ENCODE assay signal across 16 mouse cellular contexts in the genomic region with DNA sequence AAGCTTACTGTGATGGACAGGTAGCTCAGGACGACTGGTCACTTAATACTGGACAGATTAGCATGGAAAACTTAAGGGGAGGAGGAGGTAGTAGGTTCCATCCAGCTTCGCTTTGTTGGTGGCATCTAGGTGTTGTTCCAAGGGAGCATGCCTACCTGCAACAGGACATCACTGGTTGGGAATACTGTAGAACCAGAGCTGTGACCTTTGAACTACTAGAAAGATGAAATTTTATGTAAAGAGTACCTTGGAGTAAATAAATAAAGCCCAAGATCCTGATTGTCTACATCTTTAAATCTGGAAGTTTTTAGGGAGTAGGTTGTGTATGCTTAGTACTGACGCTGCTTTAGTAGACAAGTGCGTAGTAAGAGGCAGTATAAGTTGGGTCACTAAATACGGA. TPM values are rescaled to one million over a fixed set of nuclear protein-coding genes. Genes with fewer than 3 reads are reported as not detected.
DNase-seq lines count a peak whose midpoint lies in the region; ATAC-seq and TF ChIP-seq lines count a peak whose summit lies in the region.
"Had no signal": no experiment of that assay in that cellular context is flagged by ENCODE, and none has a peak within 500 bp of the region (broad histone marks: within the 10 kb centered on the region; RNA-seq: fewer than 3 reads in every experiment).

No protein-coding gene starts in this region.

- H3K27ac ChIP-seq in limb, embryonic 13.5 days, result no peak overlapping the region
- H3K27ac ChIP-seq in limb, embryonic 10.5 days, result no peak overlapping the region
- peak overlapping the region; percentile 63; the same call in 1 of the 2 replicates for H3K27ac ChIP-seq in ES-Bruce4 (ENCODE audit: insufficient read depth, low read length)
- H3K27ac ChIP-seq in embryonic facial prominence, embryonic 10.5 days (replicated peaks), result no peak overlapping the region
- no peak overlapping the region for H3K27ac ChIP-seq in liver, embryonic 16.5 days (ENCODE audit: low read length)
- H3K27ac ChIP-seq in forebrain, embryonic 13.5 days, result no peak overlapping the region
- H3K27ac ChIP-seq: forebrain, embryonic 12.5 days; hindbrain, embryonic 15.5 days had no signal

- WGBS in limb, embryonic 13.5 days, result 80% methylated on average over 5 of the region's 5 CpGs
- 83% methylated on average over 5 of the region's 5 CpGs for WGBS in limb, embryonic 10.5 days
- 80% methylated on average over 5 of the region's 5 CpGs for WGBS in embryonic facial prominence, embryonic 10.5 days
- 56% methylated on average over 5 of the region's 5 CpGs for WGBS in liver, embryonic 16.5 days (ENCODE audit: insufficient replicate concordance)
- WGBS in forebrain, embryonic 13.5 days, result 79% methylated on average over 5 of the region's 5 CpGs

- no peak for TF ChIP-seq EP300 in ES-Bruce4 (IDR thresholded peaks at IDR 0.05; ENCODE audit: insufficient read depth, low read depth, low read length)

- TF ChIP-seq CTCF in ES-Bruce4 (IDR thresholded peaks at IDR 0.05; ENCODE audit: low read depth, low read length), result no peak

- H3K36me3 ChIP-seq in limb, embryonic 13.5 days, result peaks cover 66% of the 10 kb centered on the region
- H3K36me3 ChIP-seq in limb, embryonic 10.5 days, result peaks cover 73% of the 10 kb centered on the region
- H3K36me3 ChIP-seq in ES-Bruce4 (ENCODE audit: control insufficient read depth, insufficient read depth, low read length, poor library complexity, severe bottlenecking), result peaks cover 57% of the 10 kb centered on the region
- peaks cover 73% of the 10 kb centered on the region for H3K36me3 ChIP-seq in embryonic facial prominence, embryonic 10.5 days (replicated peaks)
- H3K36me3 ChIP-seq in liver, embryonic 16.5 days (ENCODE audit: control insufficient read depth, insufficient read depth), result peaks cover 42% of the 10 kb centered on the region
- H3K36me3 ChIP-seq in forebrain, embryonic 13.5 days (ENCODE audit: poor library complexity, severe bottlenecking), result peaks cover 61% of the 10 kb centered on the region

- no peaks in the 10 kb centered on the region for H3K9me3 ChIP-seq in limb, embryonic 13.5 days
- no peaks in the 10 kb centered on the region for H3K9me3 ChIP-seq in limb, embryonic 10.5 days (replicated peaks)
- no peaks in the 10 kb centered on the region for H3K9me3 ChIP-seq in ES-Bruce4 (replicated peaks; ENCODE audit: control insufficient read depth, insufficient read depth, low read length, poor library complexity, severe bottlenecking)
- no peaks in the 10 kb centered on the region for H3K9me3 ChIP-seq in embryonic facial prominence, embryonic 10.5 days
- no peaks in the 10 kb centered on the region for H3K9me3 ChIP-seq in liver, embryonic 16.5 days (replicated peaks; ENCODE audit: control insufficient read depth, low read length)
- H3K9me3 ChIP-seq in forebrain, embryonic 13.5 days (replicated peaks), result no peaks in the 10 kb centered on the region
- H3K9me3 ChIP-seq: forebrain, embryonic 12.5 days; hindbrain, embryonic 15.5 days had no signal

- no peak overlapping the region for H3K4me3 ChIP-seq in limb, embryonic 13.5 days
- H3K4me3 ChIP-seq in limb, embryonic 10.5 days, result no peak overlapping the region
- no peak overlapping the region for H3K4me3 ChIP-seq in ES-Bruce4 (ENCODE audit: low read depth, low read length)
- 0 out of 2 replicates have a peak overlapping the region, but pooled peaks have one; percentile 99 for H3K4me3 ChIP-seq in embryonic facial prominence, embryonic 10.5 days
- H3K4me3 ChIP-seq in liver, embryonic 16.5 days (ENCODE audit: low read depth, low read length), result peak overlapping the region; percentile 99; the same call in 1 of the 2 replicates
- H3K4me3 ChIP-seq in forebrain, embryonic 13.5 days, result no peak overlapping the region
- H3K4me3 ChIP-seq: forebrain, embryonic 12.5 days; hindbrain, embryonic 15.5 days had no signal

- 0 out of 2 replicates have a peak overlapping the region, but pooled peaks have one; percentile 3 for H3K4me2 ChIP-seq in limb, embryonic 13.5 days (replicated peaks)
- H3K4me2 ChIP-seq in liver, embryonic 16.5 days (ENCODE audit: low read depth, low read length), result 0 out of 2 replicates have a peak overlapping the region, but pooled peaks have one; percentile 77
- H3K4me2 ChIP-seq in forebrain, embryonic 13.5 days, result no peak overlapping the region
- H3K4me2 ChIP-seq: heart, embryonic 11.5 days; hindbrain, embryonic 15.5 days had no signal

- no peak for DNase-seq in limb, embryonic 10.5 days (ENCODE audit: low spot score)
- DNase-seq in embryonic facial prominence, embryonic 10.5 days (ENCODE audit: low spot score), result no peak
- no peak for DNase-seq in adrenal gland, postnatal 4 days (ENCODE audit: low spot score in 2 of 2)
- DNase-seq: adrenal gland, postnatal 25 days; cerebellum, adult 2 months; lung, adult 2 months had no signal

- H3K4me1 ChIP-seq in limb, embryonic 13.5 days, result peaks cover 32% of the 10 kb centered on the region
- H3K4me1 ChIP-seq in limb, embryonic 10.5 days, result peaks cover 24% of the 10 kb centered on the region
- H3K4me1 ChIP-seq in ES-Bruce4 (ENCODE audit: control insufficient read depth, insufficient read depth, low read length), result no peaks in the 10 kb centered on the region
- peaks cover 34% of the 10 kb centered on the region for H3K4me1 ChIP-seq in embryonic facial prominence, embryonic 10.5 days
- H3K4me1 ChIP-seq in liver, embryonic 16.5 days (ENCODE audit: control insufficient read depth, low read depth, low read length), result peaks cover 27% of the 10 kb centered on the region
- H3K4me1 ChIP-seq in forebrain, embryonic 13.5 days, result peaks cover 31% of the 10 kb centered on the region

- no peak for TF ChIP-seq POLR2A in ES-Bruce4 (IDR thresholded peaks at IDR 0.05; ENCODE audit: insufficient read depth, low read length)

- H3K9ac ChIP-seq in limb, embryonic 13.5 days, result peak overlapping the region; percentile 31; the same call in 1 of the 2 replicates
- peak overlapping the region; percentile 97 for H3K9ac ChIP-seq in ES-Bruce4 (ENCODE audit: low read depth, poor library complexity, severe bottlenecking)
- no peak overlapping the region for H3K9ac ChIP-seq in liver, embryonic 16.5 days (ENCODE audit: low read depth, low read length)
- H3K9ac ChIP-seq in forebrain, embryonic 13.5 days, result no peak overlapping the region
- H3K9ac ChIP-seq: forebrain, embryonic 12.5 days; hindbrain, embryonic 15.5 days had no signal

- ATAC-seq in limb, embryonic 13.5 days (ENCODE audit: low FRiP score, low read depth), result no peak
- no peak for ATAC-seq in liver, embryonic 16.5 days (ENCODE audit: low read depth)
- ATAC-seq in forebrain, embryonic 13.5 days, result no peak
- ATAC-seq: activated CD4-positive, CD25-positive, alpha-beta regulatory T cell, adult 4 months; midbrain, embryonic 16.5 days had no signal

- H3K27me3 ChIP-seq in limb, embryonic 13.5 days, result no peaks in the 10 kb centered on the region
- H3K27me3 ChIP-seq in limb, embryonic 10.5 days (ENCODE audit: low read depth, poor library complexity, severe bottlenecking), result no peaks in the 10 kb centered on the region
- H3K27me3 ChIP-seq in ES-Bruce4 (ENCODE audit: control insufficient read depth, insufficient read depth, low read length, poor library complexity, severe bottlenecking), result no peaks in the 10 kb centered on the region
- no peaks in the 10 kb centered on the region for H3K27me3 ChIP-seq in embryonic facial prominence, embryonic 10.5 days (replicated peaks; ENCODE audit: low read depth, poor library complexity, severe bottlenecking)
- H3K27me3 ChIP-seq in liver, embryonic 16.5 days (ENCODE audit: control insufficient read depth, insufficient read depth, low read depth, low read length), result no peaks in the 10 kb centered on the region
- no peaks in the 10 kb centered on the region for H3K27me3 ChIP-seq in forebrain, embryonic 13.5 days
- H3K27me3 ChIP-seq: forebrain, embryonic 12.5 days; hindbrain, embryonic 15.5 days had no signal

RNA-seq across cellular contexts. Expression of gene Rpl27a, which starts 3.1 kb away (rescaled TPM):
- polyA plus RNA-seq in limb, embryonic 13.5 days (2015; fragmentation: Nextera tagmentation; extraction: Ambion mirVana), result 141 and 145 TPM in 2 replicates
- polyA plus RNA-seq in limb, embryonic 10.5 days (2016; fragmentation: Nextera tagmentation; extraction: Ambion mirVana), result 130 and 159 TPM in 2 replicates
- polyA plus RNA-seq in ES-Bruce4 (2011; ENCODE audit: insufficient read depth, insufficient read length, low read depth, missing spikeins), result 640 and 699 TPM in 2 replicates
- polyA plus RNA-seq in embryonic facial prominence, embryonic 10.5 days (2016; fragmentation: Nextera tagmentation; extraction: Ambion mirVana), result 132 and 136 TPM in 2 replicates
- polyA plus RNA-seq in liver, embryonic 16.5 days (2015; fragmentation: Nextera tagmentation; extraction: Ambion mirVana), result 55.4 and 62.1 TPM in 2 replicates
- polyA plus RNA-seq in forebrain, embryonic 13.5 days (2015; fragmentation: Nextera tagmentation; extraction: Ambion mirVana), result 106 TPM in 2 replicates
- total RNA-seq in adrenal gland, postnatal 4 days (2021), result 100 to 1,000 TPM; 264 to 272 TPM

RNA-seq across cellular contexts. Expression of gene Trim66, which starts 14.2 kb away (rescaled TPM):
- polyA plus RNA-seq in limb, embryonic 13.5 days (2015; fragmentation: Nextera tagmentation; extraction: Ambion mirVana), result 0.04 and 0.05 TPM in 2 replicates
- 0.03 and 0.05 TPM in 2 replicates for polyA plus RNA-seq in limb, embryonic 10.5 days (2016; fragmentation: Nextera tagmentation; extraction: Ambion mirVana)
- 0.30 and 0.63 TPM in 2 replicates for polyA plus RNA-seq in ES-Bruce4 (2011; ENCODE audit: insufficient read depth, insufficient read length, low read depth, missing spikeins)
- polyA plus RNA-seq in embryonic facial prominence, embryonic 10.5 days (2016; fragmentation: Nextera tagmentation; extraction: Ambion mirVana), result 0.15 and 0.22 TPM in 2 replicates
- polyA plus RNA-seq in liver, embryonic 16.5 days (2015; fragmentation: Nextera tagmentation; extraction: Ambion mirVana), result 0.01 and 0.04 TPM in 2 replicates
- 0.34 and 0.46 TPM in 2 replicates for polyA plus RNA-seq in forebrain, embryonic 13.5 days (2015; fragmentation: Nextera tagmentation; extraction: Ambion mirVana)
- total RNA-seq in adrenal gland, postnatal 4 days (2021), result under 1 TPM; 0.25 to 0.40 TPM
- polyA plus RNA-seq: activated CD4-positive, CD25-positive, alpha-beta regulatory T cell, adult 4 months; kidney, embryonic 14.5 days had no signal

Comparison
In these comparisons a context has a peak if more than half of its experiments do, and no peak if none do; other contexts are left out.
1. H3K4me3 ChIP-seq: peak in embryonic facial prominence, embryonic 10.5 days (single experiment) and liver, embryonic 16.5 days (single experiment); none in limb, embryonic 13.5 days (single experiment), limb, embryonic 10.5 days (single experiment), ES-Bruce4 (single experiment) and forebrain, embryonic 13.5 days (single experiment).
2. H3K9ac ChIP-seq: peak in limb, embryonic 13.5 days (single experiment) and ES-Bruce4 (single experiment); none in liver, embryonic 16.5 days (single experiment) and forebrain, embryonic 13.5 days (single experiment).